Mouse (Mus musculus): Measurements from ENCODE around the gene Inhbb. TPM values are rescaled to one million over a fixed set of nuclear protein-coding genes. Genes with fewer than 3 reads are reported as not detected.

The Inhbb gene
- polyA plus RNA-seq, 1 experiment from 2014 or later: 3.9 TPM

DNA sequence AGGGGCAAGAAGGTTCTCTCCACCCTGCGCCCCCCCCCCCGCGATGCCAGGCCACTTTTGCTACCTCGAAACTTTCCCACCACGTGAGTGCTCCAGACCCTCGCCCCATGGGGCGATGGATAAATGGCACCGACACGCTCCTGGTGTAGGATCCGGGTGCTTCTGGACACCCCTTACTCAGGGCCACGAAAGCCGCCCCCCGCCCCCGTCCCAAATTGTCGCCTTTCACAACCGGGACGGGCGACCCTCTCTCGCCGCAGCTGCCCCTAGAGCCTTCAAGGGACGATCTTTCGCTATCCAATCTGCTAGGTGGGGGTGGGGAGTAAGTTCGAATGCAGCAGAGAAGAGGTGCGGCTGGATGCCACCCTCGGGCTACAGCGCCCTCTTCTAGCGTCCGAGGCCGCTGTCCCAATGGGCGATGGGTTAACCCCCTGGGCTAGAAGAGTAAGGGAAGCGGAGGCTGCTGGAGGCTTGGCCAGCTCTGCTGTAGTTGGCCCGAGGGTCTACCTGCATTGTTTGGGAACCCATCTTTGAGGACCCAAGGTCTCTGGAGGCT is 490 bp upstream of the Inhbb start:
- under 1% methylated on average over 32 of the region's 32 CpGs for WGBS
- H3K4me2 ChIP-seq (ENCODE audit: low read length): peak overlapping the region; percentile 95
- 0 out of 2 replicates have a peak, but pooled peaks have one; percentile 6 for ATAC-seq
- peaks cover 4% of the 10 kb centered on the region; the same call in 1 of the 2 replicates for H3K36me3 ChIP-seq (ENCODE audit: control insufficient read depth, insufficient read depth, low read length)
- H3K4me3 ChIP-seq (ENCODE audit: low read depth, low read length): peak overlapping the region; percentile 73
- H3K9me3 ChIP-seq (replicated peaks; ENCODE audit: control insufficient read depth, low read length): no peaks in the 10 kb centered on the region
- H3K27me3 ChIP-seq (replicated peaks; ENCODE audit: control insufficient read depth, insufficient read depth, low read length): peaks cover 28% of the 10 kb centered on the region
- H3K27ac ChIP-seq (ENCODE audit: low read depth, low read length): peak overlapping the region; percentile 41; the same call in 1 of the 2 replicates
- H3K4me1 ChIP-seq (ENCODE audit: control insufficient read depth, insufficient read depth, low read length): peaks cover 11% of the 10 kb centered on the region
- H3K9ac ChIP-seq (ENCODE audit: low read length): peak overlapping the region; percentile 87
- peak; percentile 52 for DNase-seq (ENCODE audit: low spot score)

DNA sequence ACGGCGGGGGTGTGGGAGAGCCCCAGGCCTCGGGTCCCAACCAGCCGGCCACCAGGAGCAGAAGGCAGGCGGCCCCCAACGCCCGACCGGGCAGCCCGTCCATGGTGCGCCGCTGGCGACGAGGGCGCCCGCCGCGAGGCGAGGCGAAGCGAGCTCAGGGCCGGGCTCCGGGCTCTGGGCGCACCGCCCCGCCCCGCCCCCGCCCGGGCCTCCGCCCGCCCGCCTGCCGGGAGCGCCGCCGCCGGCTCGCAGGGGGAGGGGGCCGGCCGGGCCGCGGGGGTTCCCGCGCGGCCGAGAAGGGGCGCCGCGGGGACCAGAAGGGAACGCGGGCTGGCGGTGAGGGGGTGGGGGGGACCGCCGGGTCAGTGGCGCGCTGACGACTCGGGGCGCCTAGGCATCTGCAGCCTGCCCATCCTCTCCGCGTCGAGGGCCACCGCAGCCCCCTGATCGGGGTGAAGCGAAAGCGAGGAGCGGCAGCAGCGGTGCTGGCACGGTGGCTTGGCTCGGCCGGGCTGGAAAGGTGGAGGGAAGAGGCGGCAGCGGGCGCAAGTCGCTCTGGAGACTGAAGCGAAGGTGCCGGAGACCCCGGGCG is 968 bp downstream of the Inhbb start:
- DNase-seq (ENCODE audit: low spot score): peak; percentile 59
- H3K4me2 ChIP-seq (ENCODE audit: low read length): peak overlapping the region; percentile 95
- H3K27ac ChIP-seq (ENCODE audit: low read depth, low read length): peak overlapping the region; percentile 82
- peak overlapping the region; percentile 87 for H3K9ac ChIP-seq (ENCODE audit: low read length)
- WGBS: under 1% methylated on average over 31 of the region's 78 CpGs
- H3K27me3 ChIP-seq (replicated peaks; ENCODE audit: control insufficient read depth, insufficient read depth, low read length): peaks cover 29% of the 10 kb centered on the region
- H3K4me3 ChIP-seq (ENCODE audit: low read depth, low read length): peak overlapping the region; percentile 73
- ATAC-seq: peak; percentile 56
- peaks cover 18% of the 10 kb centered on the region for H3K36me3 ChIP-seq (ENCODE audit: control insufficient read depth, insufficient read depth, low read length)
- H3K9me3 ChIP-seq (replicated peaks; ENCODE audit: control insufficient read depth, low read length): no peaks in the 10 kb centered on the region
- H3K4me1 ChIP-seq (ENCODE audit: control insufficient read depth, insufficient read depth, low read length): peaks cover 16% of the 10 kb centered on the region

- peak; percentile 61 for DNase-seq (ENCODE audit: low spot score)
- WGBS: under 1% methylated on average over 74 of the region's 76 CpGs
- peak; percentile 26 for ATAC-seq
- H3K4me3 ChIP-seq (ENCODE audit: low read depth, low read length): peak overlapping the region; percentile 73
- H3K9ac ChIP-seq (ENCODE audit: low read length): peak overlapping the region; percentile 87
- H3K27me3 ChIP-seq (replicated peaks; ENCODE audit: control insufficient read depth, insufficient read depth, low read length): peaks cover 29% of the 10 kb centered on the region
- H3K36me3 ChIP-seq (ENCODE audit: control insufficient read depth, insufficient read depth, low read length): peaks cover 18% of the 10 kb centered on the region
- H3K27ac ChIP-seq (ENCODE audit: low read depth, low read length): peak overlapping the region; percentile 82; the same call in 1 of the 2 replicates
- no peaks in the 10 kb centered on the region for H3K9me3 ChIP-seq (replicated peaks; ENCODE audit: control insufficient read depth, low read length)
- H3K4me1 ChIP-seq (ENCODE audit: control insufficient read depth, insufficient read depth, low read length): peaks cover 16% of the 10 kb centered on the region
- H3K4me2 ChIP-seq (ENCODE audit: low read length): peak overlapping the region; percentile 95
Observed at GRCm38 (mm10) chr1:119420189-119420983, 1.7 kb downstream of the Inhbb start.

- Histone ChIP-seq H3K4me1 (ENCODE audit: control insufficient read depth, insufficient read depth, low read length) (peaks cover 16% of the 10 kb centered on the region), H3K4me3 (ENCODE audit: low read depth, low read length) (peak overlapping the region; percentile 73), H3K27ac (ENCODE audit: low read depth, low read length) (peak overlapping the region; percentile 82; the same call in 1 of the 2 replicates), H3K36me3 (ENCODE audit: control insufficient read depth, insufficient read depth, low read length) (peaks cover 22% of the 10 kb centered on the region), H3K9me3 (replicated peaks; ENCODE audit: control insufficient read depth, low read length) (no peaks in the 10 kb centered on the region), H3K4me2 (ENCODE audit: low read length) (peak overlapping the region; percentile 95), H3K27me3 (replicated peaks; ENCODE audit: control insufficient read depth, insufficient read depth, low read length) (peaks cover 29% of the 10 kb centered on the region), H3K9ac (ENCODE audit: low read length) (peak overlapping the region; percentile 87)
- 2% methylated on average over 29 of the region's 29 CpGs for WGBS
- peak; percentile 11; the same call in 1 of the 2 replicates for ATAC-seq
- peak; percentile 70 for DNase-seq (ENCODE audit: low spot score)
Observed at GRCm38 (mm10) chr1:119419151-119420105, 2.6 kb downstream of the Inhbb start.

GRCm38 (mm10) chr1:119417991-119418390 is 4.1 kb downstream of the Inhbb start:
- Histone ChIP-seq H3K27me3 (replicated peaks; ENCODE audit: control insufficient read depth, insufficient read depth, low read length) (peaks cover 23% of the 10 kb centered on the region; the same call in 1 of the 2 replicates), H3K4me1 (ENCODE audit: control insufficient read depth, insufficient read depth, low read length) (peaks cover 16% of the 10 kb centered on the region)
- DNase-seq (ENCODE audit: low spot score): no peak

GRCm38 (mm10) chr1:119417542-119417941 is 4.5 kb downstream of the Inhbb start:
- H3K27ac ChIP-seq (ENCODE audit: low read depth, low read length): no peak overlapping the region
- peaks cover 23% of the 10 kb centered on the region for H3K36me3 ChIP-seq (ENCODE audit: control insufficient read depth, insufficient read depth, low read length)
- H3K27me3 ChIP-seq (replicated peaks; ENCODE audit: control insufficient read depth, insufficient read depth, low read length): peaks cover 21% of the 10 kb centered on the region; the same call in 1 of the 2 replicates
- ATAC-seq: no peak
- 88% methylated on average over 20 of the region's 20 CpGs for WGBS
- H3K9me3 ChIP-seq (replicated peaks; ENCODE audit: control insufficient read depth, low read length): no peaks in the 10 kb centered on the region
- DNase-seq (ENCODE audit: low spot score): no peak
- no peak overlapping the region for H3K4me3 ChIP-seq (ENCODE audit: low read depth, low read length)
- H3K4me1 ChIP-seq (ENCODE audit: control insufficient read depth, insufficient read depth, low read length): peaks cover 13% of the 10 kb centered on the region
- no peak overlapping the region for H3K9ac ChIP-seq (ENCODE audit: low read length)
- no peak overlapping the region for H3K4me2 ChIP-seq (ENCODE audit: low read length)

More at GRCm38 (mm10) chr1:119417991-119418390, 4.1 kb downstream of the Inhbb start:
- peaks cover 23% of the 10 kb centered on the region for H3K36me3 ChIP-seq (ENCODE audit: control insufficient read depth, insufficient read depth, low read length)
- no peaks in the 10 kb centered on the region for H3K9me3 ChIP-seq (replicated peaks; ENCODE audit: control insufficient read depth, low read length)
- WGBS: 72% methylated on average over 8 of the region's 8 CpGs
- H3K4me3 ChIP-seq (ENCODE audit: low read depth, low read length): no peak overlapping the region
- H3K4me2 ChIP-seq (ENCODE audit: low read length): peak overlapping the region; percentile 95; the same call in 1 of the 2 replicates
- no peak overlapping the region for H3K27ac ChIP-seq (ENCODE audit: low read depth, low read length)
- no peak for ATAC-seq
- H3K9ac ChIP-seq (ENCODE audit: low read length): no peak overlapping the region

DNA sequence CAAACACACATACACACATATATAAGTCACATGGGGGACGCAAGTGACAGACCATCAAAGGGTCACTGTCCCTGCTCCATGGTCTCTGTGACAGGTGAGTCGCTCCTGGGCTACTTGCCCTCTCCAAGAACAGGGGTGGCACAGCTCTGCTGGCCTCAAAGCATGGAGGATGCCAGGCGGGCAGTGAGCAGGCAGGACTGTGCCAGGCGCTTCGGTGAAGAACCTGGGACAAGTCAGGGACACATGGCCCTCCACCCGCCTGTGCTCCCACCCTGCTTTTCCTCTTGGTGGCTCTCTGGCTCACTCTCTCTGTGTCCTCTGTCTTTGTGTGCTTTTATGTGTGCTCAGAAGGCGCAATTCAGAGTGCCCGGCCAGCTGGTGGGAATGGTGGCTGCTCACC is 5.4 kb downstream of the Inhbb start:
- Histone ChIP-seq H3K4me3 (ENCODE audit: low read depth, low read length) (no peak overlapping the region), H3K36me3 (ENCODE audit: control insufficient read depth, insufficient read depth, low read length) (peaks cover 23% of the 10 kb centered on the region), H3K27me3 (replicated peaks; ENCODE audit: control insufficient read depth, insufficient read depth, low read length) (0 out of 2 replicates have a peak, but pooled peaks cover 16% of the 10 kb centered on the region), H3K9ac (ENCODE audit: low read length) (no peak overlapping the region), H3K27ac (ENCODE audit: low read depth, low read length) (no peak overlapping the region), H3K4me2 (ENCODE audit: low read length) (no peak overlapping the region), H3K9me3 (replicated peaks; ENCODE audit: control insufficient read depth, low read length) (no peaks in the 10 kb centered on the region), H3K4me1 (ENCODE audit: control insufficient read depth, insufficient read depth, low read length) (peaks cover 10% of the 10 kb centered on the region)
- WGBS: 80% methylated on average over 8 of the region's 8 CpGs
- DNase-seq (ENCODE audit: low spot score) (no peak), ATAC-seq (no peak)

DNA sequence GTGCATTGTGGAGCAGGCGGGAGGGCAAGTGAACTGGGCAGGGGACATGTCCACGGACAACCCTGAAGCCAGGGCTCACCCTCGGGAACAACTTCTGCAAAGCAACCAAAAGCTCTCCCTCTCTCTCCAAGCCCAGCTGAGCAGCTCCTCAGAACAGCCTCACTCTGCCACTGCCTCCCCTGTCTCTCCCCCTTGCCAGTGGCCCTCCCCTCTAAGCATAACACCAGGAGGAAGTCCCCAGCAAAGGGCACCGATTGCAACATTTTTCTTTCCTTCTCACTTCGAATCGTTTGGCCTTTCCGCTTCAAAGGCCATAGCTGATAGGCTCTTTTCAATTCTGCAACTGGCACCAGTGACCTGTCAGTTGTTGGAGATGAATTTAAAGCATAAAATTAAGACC is 5.9 kb downstream of the Inhbb start:
- no peak overlapping the region for H3K27ac ChIP-seq (ENCODE audit: low read depth, low read length)
- no peak overlapping the region for H3K9ac ChIP-seq (ENCODE audit: low read length)
- H3K36me3 ChIP-seq (ENCODE audit: control insufficient read depth, insufficient read depth, low read length): peaks cover 23% of the 10 kb centered on the region
- H3K27me3 ChIP-seq (replicated peaks; ENCODE audit: control insufficient read depth, insufficient read depth, low read length): 0 out of 2 replicates have a peak, but pooled peaks cover 16% of the 10 kb centered on the region
- WGBS: 74% methylated on average over 7 of the region's 7 CpGs
- no peak overlapping the region for H3K4me2 ChIP-seq (ENCODE audit: low read length)
- H3K4me3 ChIP-seq (ENCODE audit: low read depth, low read length): no peak overlapping the region
- H3K4me1 ChIP-seq (ENCODE audit: control insufficient read depth, insufficient read depth, low read length): peaks cover 10% of the 10 kb centered on the region
- no peak for DNase-seq (ENCODE audit: low spot score)
- ATAC-seq: no peak
- H3K9me3 ChIP-seq (replicated peaks; ENCODE audit: control insufficient read depth, low read length): no peaks in the 10 kb centered on the region

Measured in forebrain, embryonic 14.5 days (tissue).